Mouse (Mus musculus): ENCODE results near the gene Vmn2r104. TPM values are rescaled to one million over a fixed set of nuclear protein-coding genes. Genes with fewer than 3 reads are reported as not detected.

Vmn2r104 gene
- total RNA-seq (2012; rRNA removed), result not detected in 2 replicates
- total RNA-seq (2014; rRNA removed), result not detected in 2 replicates
- not detected in 2 replicates for polyA plus RNA-seq (2012; ENCODE audit: insufficient read length, low read depth)

- H3K27ac ChIP-seq (ENCODE audit: insufficient read depth, low read depth), result no peak within 1 kb of the TSS
- H3K4me2 ChIP-seq (ENCODE audit: insufficient read depth, low read depth, poor library complexity, severe bottlenecking), result no peak within 1 kb of the TSS
- no peaks in the 10 kb centered on the region for H3K36me3 ChIP-seq (replicated peaks in 1 of 2; ENCODE audit: control insufficient read depth in 1 of 2, insufficient read depth in 1 of 2, low read length in 1 of 2)
- H3K4me1 ChIP-seq (ENCODE audit: control insufficient read depth in 1 of 2, insufficient read depth in 2 of 2), result no peaks in the 10 kb centered on the region
- in situ Hi-C loops (cut with MboI; ENCODE audit: low pct_ligation_motif_present, low pct_unique_long_range_greater_than_20kb, low sequenced_read_pairs) (no loop called here), dilution Hi-C loops (cut with MboI; ENCODE audit: extremely low pct_ligation_motif_present, extremely low pct_unique_long_range_greater_than_20kb, low sequenced_read_pairs) (no loop called here)
- H3K4me3 ChIP-seq (replicated peaks in 1 of 3; ENCODE audit: low read depth in 2 of 3, low read length in 2 of 3, poor library complexity in 1 of 3), result no peak within 1 kb of the TSS
- H3K9ac ChIP-seq (ENCODE audit: insufficient read depth, low read depth), result no peak within 1 kb of the TSS
- no peak for TF ChIP-seq MXI1 (IDR thresholded peaks at IDR 0.05; ENCODE audit: low read depth, low read length)
- no peak for TF ChIP-seq ZMIZ1 (IDR thresholded peaks at IDR 0.05; ENCODE audit: low read depth, low read length)
- TF ChIP-seq ETS1 (conservative IDR thresholded peaks at IDR 0.05; ENCODE audit: low read depth, low read length), result no peak
- no peak for TF ChIP-seq RCOR1 (conservative IDR thresholded peaks at IDR 0.05; ENCODE audit: low read depth, low read length)
- no peak for TF ChIP-seq CHD2 (IDR thresholded peaks at IDR 0.05; ENCODE audit: low read length)
- no peak for TF ChIP-seq SIN3A (IDR thresholded peaks at IDR 0.05; ENCODE audit: low read length)
- no peak for TF ChIP-seq ELF1 (IDR thresholded peaks at IDR 0.05; ENCODE audit: low read depth, low read length)
- no peak for TF ChIP-seq MYC (IDR thresholded peaks at IDR 0.05; ENCODE audit: low read depth, low read length)
- TF ChIP-seq E2F4 (IDR thresholded peaks at IDR 0.05; ENCODE audit: insufficient replicate concordance, low read depth, low read length), result no peak
- no peak for TF ChIP-seq ZKSCAN1 (IDR thresholded peaks at IDR 0.05; ENCODE audit: borderline replicate concordance, low read depth, low read length)
- TF ChIP-seq MAX (IDR thresholded peaks at IDR 0.05; ENCODE audit: low read length), result no peak
- no peak for TF ChIP-seq USF2 (conservative IDR thresholded peaks at IDR 0.05; ENCODE audit: low read depth, low read length)
- no peak for TF ChIP-seq PAX5 (IDR thresholded peaks at IDR 0.05; ENCODE audit: low read length)
- TF ChIP-seq EP300 (IDR thresholded peaks at IDR 0.05; ENCODE audit: low read length), result no peak
- TF ChIP-seq JUND (conservative IDR thresholded peaks at IDR 0.05; ENCODE audit: low read depth, low read length), result no peak
- TF ChIP-seq MEF2A (IDR thresholded peaks at IDR 0.05; ENCODE audit: borderline replicate concordance, low read depth, low read length), result no peak
- no peak for TF ChIP-seq SMC3 (IDR thresholded peaks at IDR 0.05; ENCODE audit: low read depth, low read length)
- no peak for TF ChIP-seq IRF4 (IDR thresholded peaks at IDR 0.05; ENCODE audit: low read depth, low read length)
- DNase-seq (ENCODE audit: extremely low read depth), result no peak
- no peaks in the 10 kb centered on the region for H3K79me2 ChIP-seq (replicated peaks; ENCODE audit: control insufficient read depth, extremely low read depth, insufficient read depth, poor library complexity, severe bottlenecking)
- H3K27me3 ChIP-seq (replicated peaks), result no peaks in the 10 kb centered on the region
- H3K9me3 ChIP-seq (replicated peaks; ENCODE audit: low read length), result peaks cover 12% of the 10 kb centered on the region
These were observed at the start of gene Vmn2r104 for GRCm38 (mm10) chr17:20048236-20048635. Gene Vmn2r104, minus strand, starts transcription at chr17:20048336.

- Histone ChIP-seq H3K27ac (ENCODE audit: insufficient read depth, low read depth) (no peak overlapping the region), H3K4me3 (replicated peaks in 1 of 3; ENCODE audit: low read depth in 2 of 3, low read length in 2 of 3, poor library complexity in 1 of 3) (no peak overlapping the region), H3K79me2 (replicated peaks; ENCODE audit: control insufficient read depth, extremely low read depth, insufficient read depth, poor library complexity, severe bottlenecking) (no peaks in the 10 kb centered on the region), H3K9ac (ENCODE audit: insufficient read depth, low read depth) (no peak overlapping the region), H3K27me3 (replicated peaks) (no peaks in the 10 kb centered on the region), H3K4me1 (ENCODE audit: control insufficient read depth in 1 of 2, insufficient read depth in 2 of 2) (no peaks in the 10 kb centered on the region), H3K36me3 (replicated peaks in 1 of 2; ENCODE audit: control insufficient read depth in 1 of 2, insufficient read depth in 1 of 2, low read length in 1 of 2) (no peaks in the 10 kb centered on the region), H3K9me3 (replicated peaks; ENCODE audit: low read length) (peaks cover 3% of the 10 kb centered on the region), H3K4me2 (ENCODE audit: insufficient read depth, low read depth, poor library complexity, severe bottlenecking) (no peak overlapping the region)
- dilution Hi-C loops (cut with MboI; ENCODE audit: extremely low pct_ligation_motif_present, extremely low pct_unique_long_range_greater_than_20kb, low sequenced_read_pairs), result no loop called here
- no peak for DNase-seq (ENCODE audit: extremely low read depth)
- in situ Hi-C loops (cut with MboI; ENCODE audit: low pct_ligation_motif_present, low pct_unique_long_range_greater_than_20kb, low sequenced_read_pairs), result no loop called here
- no peak for TF ChIP-seq NRF1 (IDR thresholded peaks at IDR 0.05; ENCODE audit: low read depth, low read length)
- TF ChIP-seq SIN3A (IDR thresholded peaks at IDR 0.05; ENCODE audit: low read length), result no peak
- no peak for TF ChIP-seq USF2 (conservative IDR thresholded peaks at IDR 0.05; ENCODE audit: low read depth, low read length)
These were observed 26.0 kb upstream of the Vmn2r104 start for GRCm38 (mm10) chr17:20074090-20074489.

Data from CH12.LX (cell line).